Mouse (Mus musculus) limb, embryonic 13.5 days (tissue): ENCODE results near the gene P2ry2. TPM values are rescaled to one million over a fixed set of nuclear protein-coding genes. Genes with fewer than 3 reads are reported as not detected.
A peak's percentile ranks its signal among the peaks of the same experiment; 100 is the strongest.

Experiments used
- ATAC-seq: fragments of 200-750 bp; cut with Nextera tagmentation; 2 replicates; pipeline ENCODE4 v1.8.0; 2017; ENCODE audit warnings: low read depth, moderate number of reproducible peaks, moderate TSS enrichment; ENCODE audit not compliant: low FRiP score
- H3K27ac ChIP-seq: fragments of 300-500 bp; sonication (generic); 2 replicates; pipeline ENCODE4 v1.5.1; 2015; ENCODE audit warnings: inconsistent platforms, mild to moderate bottlenecking, moderate library complexity
- H3K27me3 ChIP-seq: fragments of 300-500 bp; sonication (generic); 2 replicates; pipeline ENCODE4 v1.6.1; 2015; ENCODE audit warnings: mild to moderate bottlenecking, inconsistent platforms
- H3K36me3 ChIP-seq: fragments of 300-500 bp; sonication (generic); 2 replicates; pipeline ENCODE4 v1.6.1; 2015; ENCODE audit warnings: inconsistent platforms, mild to moderate bottlenecking, moderate library complexity
- H3K4me1 ChIP-seq: fragments of 300-500 bp; sonication (generic); 2 replicates; pipeline ENCODE4 v1.6.1; 2015; ENCODE audit warnings: inconsistent platforms
- H3K4me2 ChIP-seq: fragments of 300-500 bp; sonication (generic); replicated peaks from 2 replicates; pipeline ENCODE4 v1.6.1; 2015; ENCODE audit warnings: inconsistent platforms, mild to moderate bottlenecking, moderate library complexity
- H3K4me3 ChIP-seq: fragments of 300-500 bp; sonication (generic); 2 replicates; pipeline ENCODE4 v1.5.1; 2015; ENCODE audit warnings: moderate library complexity, mild to moderate bottlenecking, inconsistent platforms
- H3K9ac ChIP-seq: fragments of 300-500 bp; sonication (generic); 2 replicates; pipeline ENCODE4 v1.6.1; 2015; ENCODE audit warnings: mild to moderate bottlenecking, inconsistent platforms
- H3K9me3 ChIP-seq: fragments of 300-500 bp; sonication (generic); 2 replicates; pipeline ENCODE4 v1.6.1; 2016; ENCODE audit warnings: inconsistent platforms
- WGBS: fragments of 180-500 bp; shearing (Covaris S2); methylation state at CpG from one replicate; pipeline ENCODE4 v1.1.7; 2015; 5-methylcytosine and 5-hydroxymethylcytosine counted together
- polyA plus RNA-seq: library from polyadenylated mRNA; unstranded; fragments of >200 nt; fragmentation: Nextera tagmentation; extraction: Ambion mirVana; gene quantifications from 2 replicates; pipeline ENCODE4 v1.2.1, GENCODE M21; 2015

The P2ry2 gene
- polyA plus RNA-seq, 1 experiment from 2014 or later = 1.3 TPM

DNA sequence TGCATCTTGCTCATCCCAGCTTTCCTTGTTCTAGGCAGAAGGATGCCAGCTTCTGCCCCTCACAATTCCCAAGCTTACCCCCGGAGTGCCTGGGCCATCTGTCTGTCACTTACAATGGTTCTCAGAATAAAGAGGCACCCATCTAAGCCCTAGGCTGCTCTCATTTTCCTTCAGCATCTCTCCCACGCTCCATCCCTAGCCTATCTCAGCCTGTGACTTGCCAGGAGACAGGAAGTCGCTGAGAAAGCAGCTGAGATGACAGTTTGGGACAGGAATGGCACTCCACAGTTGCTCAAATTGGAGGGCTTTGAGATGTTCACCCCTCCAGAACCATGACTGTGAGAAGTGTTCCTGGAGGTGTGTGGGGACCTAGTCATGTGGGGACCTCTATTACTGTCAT is 39.8 kb downstream of the P2ry2 start:
- WGBS = 48% methylated on average over 3 of the region's 3 CpGs

DNA sequence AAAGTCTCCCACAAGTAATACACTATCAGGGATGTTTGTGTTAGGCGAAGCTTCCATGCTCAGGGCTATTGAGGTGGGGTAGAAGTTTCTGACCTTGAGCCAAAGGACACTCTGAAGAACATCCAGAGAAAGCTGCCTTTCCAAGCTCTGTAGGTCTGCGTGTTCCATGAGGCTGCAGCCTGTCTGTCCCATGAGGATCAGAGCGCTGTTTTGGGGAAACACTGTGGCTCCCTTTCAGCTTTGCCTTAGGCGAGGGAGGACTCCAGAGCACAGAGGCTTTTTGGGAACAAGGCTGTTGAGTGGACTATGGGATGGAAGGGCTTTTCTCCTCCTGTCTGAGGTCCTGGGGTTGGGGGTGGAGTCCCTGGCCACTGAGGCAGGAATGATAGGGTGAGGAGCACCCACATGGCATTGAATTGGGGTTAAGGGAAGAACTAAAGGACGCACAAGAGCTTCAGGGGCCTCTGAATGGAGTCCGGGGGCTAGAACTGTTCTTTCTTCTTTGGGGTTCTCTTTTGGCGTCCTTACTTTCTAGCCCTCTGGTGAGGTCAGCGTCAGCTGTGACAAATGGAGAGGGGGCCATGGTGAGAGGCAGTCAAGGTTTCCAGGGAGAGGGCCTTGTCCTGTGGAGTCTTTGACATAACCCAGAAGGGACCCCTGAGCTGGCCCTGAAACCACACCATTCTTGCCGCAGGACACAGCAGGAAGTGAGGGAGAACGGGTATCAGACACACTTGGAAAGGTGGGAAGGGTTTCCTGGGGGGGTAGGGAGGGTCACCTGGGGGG is 43.6 kb downstream of the P2ry2 start:
- H3K4me3 ChIP-seq = no peak overlapping the region
- no peak overlapping the region for H3K27ac ChIP-seq
- H3K9me3 ChIP-seq = no peaks in the 10 kb centered on the region
- H3K36me3 ChIP-seq = no peaks in the 10 kb centered on the region
- peaks cover 21% of the 10 kb centered on the region for H3K4me1 ChIP-seq
- ATAC-seq = no peak
- no peak overlapping the region for H3K4me2 ChIP-seq
- 72% methylated on average over 10 of the region's 10 CpGs for WGBS
- no peak overlapping the region for H3K9ac ChIP-seq
- H3K27me3 ChIP-seq = peaks cover 18% of the 10 kb centered on the region

More for the DNA sequence above, 39.8 kb downstream of the P2ry2 start:
- Histone ChIP-seq H3K4me1 (peaks cover 25% of the 10 kb centered on the region), H3K4me2 (no peak overlapping the region), H3K9ac (no peak overlapping the region), H3K36me3 (no peaks in the 10 kb centered on the region), H3K4me3 (no peak overlapping the region), H3K9me3 (no peaks in the 10 kb centered on the region), H3K27me3 (peaks cover 34% of the 10 kb centered on the region), H3K27ac (no peak overlapping the region)
- ATAC-seq = no peak

DNA sequence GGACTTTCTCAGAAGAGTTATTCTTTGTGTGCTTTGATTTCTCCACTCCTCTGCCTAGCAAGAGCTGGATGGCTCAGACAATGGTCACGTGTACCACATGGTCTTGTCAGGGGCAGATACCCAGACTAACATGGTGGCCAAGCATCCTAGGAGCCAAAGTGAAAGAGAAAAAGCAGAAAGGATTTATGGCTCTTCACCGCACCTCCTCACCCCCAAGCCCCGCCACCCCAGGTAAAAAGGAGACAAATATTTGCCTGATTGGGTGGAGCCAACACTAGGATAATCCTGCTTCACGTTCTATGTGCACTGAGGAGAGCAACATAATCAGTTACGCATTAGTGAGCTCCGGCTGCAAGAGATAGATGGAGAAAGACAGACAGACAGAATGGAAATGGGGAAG is 44.3 kb downstream of the P2ry2 start:
- Histone ChIP-seq H3K4me1 (peaks cover 22% of the 10 kb centered on the region; the same call in 1 of the 2 replicates), H3K36me3 (no peaks in the 10 kb centered on the region), H3K9me3 (no peaks in the 10 kb centered on the region), H3K27me3 (peaks cover 11% of the 10 kb centered on the region), H3K9ac (no peak overlapping the region), H3K4me2 (no peak overlapping the region), H3K27ac (no peak overlapping the region), H3K4me3 (no peak overlapping the region)
- no peak for ATAC-seq
- 81% methylated on average over 6 of the region's 6 CpGs for WGBS

DNA sequence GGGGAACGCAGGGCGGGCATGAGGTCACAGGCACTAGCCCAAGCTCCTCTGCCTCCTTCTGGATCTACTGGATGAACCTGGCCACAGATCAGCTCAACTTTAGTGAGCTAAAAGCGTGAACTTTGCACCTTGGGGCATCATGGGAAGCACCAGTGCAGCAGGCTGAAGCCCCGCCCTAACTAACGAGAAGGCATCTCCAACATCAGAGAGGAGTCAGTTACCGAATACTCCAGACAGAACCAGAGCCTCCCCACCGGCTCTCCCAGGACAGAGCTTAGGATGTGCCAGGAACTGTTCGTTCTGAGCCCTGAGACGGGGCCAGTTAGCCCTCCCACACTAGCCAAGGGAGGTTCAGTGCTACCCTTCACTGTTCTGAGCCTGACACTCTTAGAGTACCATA is 44.8 kb downstream of the P2ry2 start:
- H3K27ac ChIP-seq = no peak overlapping the region
- H3K36me3 ChIP-seq = no peaks in the 10 kb centered on the region
- H3K4me3 ChIP-seq = no peak overlapping the region
- peaks cover 26% of the 10 kb centered on the region; the same call in 1 of the 2 replicates for H3K4me1 ChIP-seq
- no peak overlapping the region for H3K4me2 ChIP-seq
- H3K9ac ChIP-seq = no peak overlapping the region
- no peak for ATAC-seq
- H3K27me3 ChIP-seq = peaks cover 6% of the 10 kb centered on the region; the same call in 1 of the 2 replicates
- H3K9me3 ChIP-seq = no peaks in the 10 kb centered on the region
- WGBS = 74% methylated on average over 9 of the region's 9 CpGs

DNA sequence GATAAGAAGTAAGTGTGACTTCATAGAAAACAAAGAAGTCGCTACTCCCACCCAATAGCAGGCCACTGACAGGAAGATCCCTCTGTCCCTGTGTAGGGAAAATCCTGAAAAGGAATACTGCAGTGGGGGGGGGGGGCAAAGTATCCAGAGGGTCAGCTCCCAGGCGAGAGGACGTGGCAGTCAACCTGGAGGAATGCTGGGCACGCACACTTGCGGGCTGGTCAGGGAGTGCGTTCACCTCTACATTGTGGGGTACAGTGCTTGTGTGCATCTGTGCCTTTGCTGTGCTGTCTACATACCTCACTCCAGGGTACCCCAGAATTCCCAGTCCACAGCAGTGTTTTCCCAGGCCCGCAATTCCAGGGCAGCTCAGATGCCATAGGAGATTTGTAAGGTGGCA is 46.7 kb downstream of the P2ry2 start:
- no peaks in the 10 kb centered on the region for H3K9me3 ChIP-seq
- no peak overlapping the region for H3K4me3 ChIP-seq
- H3K4me2 ChIP-seq = no peak overlapping the region
- peaks cover 26% of the 10 kb centered on the region; the same call in 1 of the 2 replicates for H3K4me1 ChIP-seq
- no peaks in the 10 kb centered on the region for H3K27me3 ChIP-seq
- WGBS = 91% methylated on average over 7 of the region's 7 CpGs
- no peak overlapping the region for H3K9ac ChIP-seq
- ATAC-seq = no peak
- no peak overlapping the region for H3K27ac ChIP-seq
- H3K36me3 ChIP-seq = no peaks in the 10 kb centered on the region

DNA sequence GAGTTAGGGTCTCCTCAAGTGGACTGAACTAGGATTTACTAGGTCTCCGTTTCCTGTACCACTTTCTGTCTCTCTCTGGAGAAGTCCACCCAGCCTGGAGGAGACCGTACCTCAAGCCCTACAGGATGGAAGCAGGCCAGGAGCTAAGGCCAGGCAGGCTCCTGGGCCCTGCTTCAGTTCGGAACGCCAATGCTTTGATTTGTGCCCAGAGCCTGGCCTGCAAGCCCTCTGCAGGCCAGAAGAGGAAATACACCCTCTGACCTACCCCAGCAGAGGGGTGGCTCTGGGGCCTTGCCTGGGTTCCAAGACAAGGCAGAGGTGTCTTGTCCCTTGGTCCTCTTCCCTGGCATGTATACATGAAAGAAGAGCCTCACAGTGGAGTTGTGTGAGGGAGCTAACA is 47.6 kb downstream of the P2ry2 start:
- H3K27ac ChIP-seq = no peak overlapping the region
- WGBS = 17% methylated on average over 4 of the region's 4 CpGs
- no peaks in the 10 kb centered on the region for H3K36me3 ChIP-seq
- peaks cover 22% of the 10 kb centered on the region; the same call in 1 of the 2 replicates for H3K4me1 ChIP-seq
- no peak overlapping the region for H3K4me3 ChIP-seq
- no peaks in the 10 kb centered on the region for H3K9me3 ChIP-seq
- H3K4me2 ChIP-seq = no peak overlapping the region
- H3K9ac ChIP-seq = no peak overlapping the region
- ATAC-seq = no peak
- H3K27me3 ChIP-seq = no peaks in the 10 kb centered on the region

DNA sequence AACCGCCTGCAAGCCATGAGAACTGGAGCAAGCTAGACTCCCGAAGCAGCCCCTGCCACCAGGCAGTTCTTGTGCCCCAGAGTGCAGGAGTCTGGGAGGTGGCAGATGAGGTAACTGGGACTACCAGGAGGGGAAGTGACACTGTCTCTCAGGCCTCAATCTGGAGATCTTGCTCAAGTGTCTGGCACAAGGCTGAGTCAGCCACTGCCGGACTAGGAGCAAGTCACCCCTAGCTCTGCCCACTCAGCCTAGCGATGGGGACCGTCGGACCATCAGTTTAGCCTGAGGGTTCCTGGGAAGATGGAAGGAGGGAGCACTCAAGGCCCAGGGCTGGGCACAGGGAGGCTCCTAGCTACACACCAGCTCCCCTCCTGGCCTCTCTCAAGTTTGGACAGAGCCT is 48.4 kb downstream of the P2ry2 start:
- Histone ChIP-seq H3K36me3 (no peaks in the 10 kb centered on the region), H3K4me2 (no peak overlapping the region), H3K27me3 (no peaks in the 10 kb centered on the region), H3K9me3 (no peaks in the 10 kb centered on the region), H3K4me3 (no peak overlapping the region), H3K27ac (no peak overlapping the region), H3K4me1 (peaks cover 15% of the 10 kb centered on the region; the same call in 1 of the 2 replicates), H3K9ac (peak overlapping the region; percentile 31; the same call in 1 of the 2 replicates)
- 72% methylated on average over 6 of the region's 6 CpGs for WGBS
- ATAC-seq = peak; percentile 26; the same call in 1 of the 2 replicates

DNA sequence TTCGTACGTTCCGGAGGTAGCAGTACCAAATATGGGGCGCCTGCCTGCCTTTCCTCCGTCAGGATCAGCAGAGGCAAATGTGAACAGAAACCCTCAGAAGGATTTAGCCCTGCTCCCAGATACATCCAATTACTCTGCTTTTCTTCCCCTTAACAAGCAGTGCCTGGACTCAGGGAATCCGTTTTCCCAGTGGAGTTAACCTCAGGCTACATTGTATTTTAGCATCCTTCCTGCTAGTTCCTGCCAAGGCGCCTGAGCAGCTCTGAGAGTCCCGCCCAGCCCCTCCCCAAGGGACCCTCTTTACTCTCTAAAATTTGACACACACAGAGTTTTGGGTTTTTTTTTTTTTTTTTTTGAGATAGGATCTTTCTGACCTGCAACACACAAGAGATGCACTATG is 49.3 kb downstream of the P2ry2 start:
- ATAC-seq = no peak
- H3K36me3 ChIP-seq = no peaks in the 10 kb centered on the region
- H3K27ac ChIP-seq = no peak overlapping the region

DNA sequence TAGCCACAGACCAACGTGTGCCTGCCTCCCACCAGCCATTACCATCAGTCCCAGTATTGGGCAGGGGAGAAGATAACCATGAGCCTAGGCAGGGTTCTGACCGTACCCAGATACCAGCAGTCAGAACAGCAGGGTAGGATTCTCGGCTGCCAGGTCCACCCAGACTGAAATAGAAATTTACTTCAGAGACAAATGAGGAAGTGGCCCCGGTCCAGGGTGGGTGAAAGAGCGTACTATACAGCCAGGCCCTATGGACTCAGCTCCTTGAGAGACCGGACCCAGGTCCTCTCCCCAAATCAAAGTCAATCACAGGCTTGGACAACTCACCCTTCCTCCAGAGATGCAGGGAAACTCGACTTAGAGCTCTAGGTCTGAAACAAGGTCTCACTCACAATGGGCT is 51.5 kb downstream of the P2ry2 start:
- Histone ChIP-seq H3K4me2 (no peak overlapping the region), H3K36me3 (no peaks in the 10 kb centered on the region), H3K27ac (no peak overlapping the region), H3K4me1 (peaks cover 15% of the 10 kb centered on the region; the same call in 1 of the 2 replicates), H3K9ac (no peak overlapping the region), H3K27me3 (no peaks in the 10 kb centered on the region), H3K9me3 (0 out of 2 replicates have a peak, but pooled peaks cover 5% of the 10 kb centered on the region), H3K4me3 (no peak overlapping the region)
- no peak for ATAC-seq
- WGBS = 78% methylated on average over 7 of the region's 7 CpGs

More for the DNA sequence above, 49.3 kb downstream of the P2ry2 start:
- no peak overlapping the region for H3K4me2 ChIP-seq
- H3K4me3 ChIP-seq = no peak overlapping the region
- no peak overlapping the region for H3K9ac ChIP-seq
- H3K4me1 ChIP-seq = peaks cover 15% of the 10 kb centered on the region; the same call in 1 of the 2 replicates
- H3K9me3 ChIP-seq = 0 out of 2 replicates have a peak, but pooled peaks cover 4% of the 10 kb centered on the region
- no peaks in the 10 kb centered on the region for H3K27me3 ChIP-seq
- WGBS = 55% methylated on average over 8 of the region's 8 CpGs

DNA sequence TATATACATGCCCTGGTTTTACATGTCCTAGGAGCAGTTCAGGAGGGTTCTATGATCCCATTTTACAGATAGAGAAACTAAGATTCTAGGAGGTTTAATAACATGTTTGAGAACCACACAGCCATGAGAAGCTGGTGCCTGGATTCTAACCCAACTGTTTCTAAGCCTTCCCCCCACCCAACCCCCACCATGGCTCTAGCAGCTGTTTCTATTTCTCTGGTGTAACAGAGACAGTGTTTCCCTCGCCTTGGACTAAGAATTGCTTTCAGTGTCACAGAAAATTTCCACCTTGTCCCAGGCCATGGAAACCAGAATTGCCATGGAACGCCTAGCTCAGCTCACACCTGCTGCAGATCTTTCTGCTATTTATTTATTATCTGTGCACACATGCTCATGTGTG is 52.2 kb downstream of the P2ry2 start:
- Histone ChIP-seq H3K27ac (no peak overlapping the region), H3K4me1 (peaks cover 15% of the 10 kb centered on the region; the same call in 1 of the 2 replicates), H3K27me3 (no peaks in the 10 kb centered on the region), H3K4me2 (no peak overlapping the region), H3K36me3 (no peaks in the 10 kb centered on the region), H3K9me3 (0 out of 2 replicates have a peak, but pooled peaks cover 5% of the 10 kb centered on the region), H3K9ac (no peak overlapping the region), H3K4me3 (no peak overlapping the region)
- WGBS = 65% methylated on average over 2 of the region's 2 CpGs
- no peak for ATAC-seq

DNA sequence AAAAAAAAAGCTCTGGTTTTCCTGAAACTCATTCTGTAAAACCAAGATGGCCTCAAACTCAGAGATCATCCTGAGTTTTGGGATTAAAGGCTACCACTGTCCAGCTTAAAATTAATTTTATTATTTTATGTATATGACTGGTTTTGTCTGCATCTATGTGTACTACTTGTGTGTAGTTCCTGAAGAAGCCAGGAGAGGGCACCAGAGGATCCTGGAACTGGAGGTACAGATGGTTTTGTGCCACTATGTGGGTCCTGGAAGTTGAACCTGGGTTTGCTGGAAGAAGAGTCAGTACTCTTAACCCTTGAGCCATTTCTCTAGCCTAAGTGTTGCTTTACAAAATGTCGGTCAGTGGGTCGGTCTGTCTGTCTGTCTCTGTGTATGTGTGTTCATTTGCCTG is 54.2 kb downstream of the P2ry2 start:
- Histone ChIP-seq H3K9me3 (0 out of 2 replicates have a peak, but pooled peaks cover 5% of the 10 kb centered on the region), H3K4me3 (no peak overlapping the region), H3K27me3 (no peaks in the 10 kb centered on the region), H3K9ac (no peak overlapping the region), H3K4me1 (0 out of 2 replicates have a peak, but pooled peaks cover 4% of the 10 kb centered on the region), H3K36me3 (no peaks in the 10 kb centered on the region), H3K27ac (no peak overlapping the region), H3K4me2 (no peak overlapping the region)
- ATAC-seq = no peak
- 98% methylated on average over 2 of the region's 2 CpGs for WGBS

DNA sequence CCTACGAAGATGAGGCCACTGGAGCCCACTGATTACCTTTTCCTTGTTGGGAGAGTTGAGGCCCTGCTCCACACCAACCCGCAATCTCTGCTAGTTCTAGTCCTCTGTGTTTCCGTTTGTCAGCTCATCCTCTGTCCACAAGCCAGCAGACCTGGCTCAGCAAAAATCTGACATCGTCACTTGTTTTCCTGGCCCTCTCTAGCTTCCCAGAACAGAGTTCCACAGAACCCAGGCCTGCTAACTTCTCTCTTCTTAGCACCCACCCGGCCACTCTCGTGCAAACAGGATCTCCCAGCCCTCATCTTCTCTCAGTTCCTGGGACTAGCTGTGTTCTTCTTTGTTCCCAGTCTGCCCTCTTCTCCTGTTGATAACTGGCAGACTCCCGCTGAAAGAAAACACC is 60.0 kb downstream of the P2ry2 start:
- Histone ChIP-seq H3K9ac (no peak overlapping the region), H3K27ac (no peak overlapping the region), H3K27me3 (no peaks in the 10 kb centered on the region), H3K36me3 (no peaks in the 10 kb centered on the region), H3K4me1 (peaks cover 5% of the 10 kb centered on the region; the same call in 1 of the 2 replicates), H3K4me3 (no peak overlapping the region), H3K9me3 (no peaks in the 10 kb centered on the region), H3K4me2 (no peak overlapping the region)
- WGBS = 84% methylated on average over 7 of the region's 7 CpGs
- ATAC-seq = no peak
